Comparison of ENCODE assay signal across 25 mouse cellular contexts in genomic region chr13:74282299-74282698, GRCm38 (mm10). TPM values are rescaled to one million over a fixed set of nuclear protein-coding genes. Genes with fewer than 3 reads are reported as not detected.
A peak's percentile ranks its signal among the peaks of the same experiment; 100 is the strongest.
DNase-seq lines count a peak whose midpoint lies in the region; ATAC-seq and TF ChIP-seq lines count a peak whose summit lies in the region.
"Had no signal": no experiment of that assay in that cellular context is flagged by ENCODE, and none has a peak within 500 bp of the region (broad histone marks: within the 10 kb centered on the region; RNA-seq: fewer than 3 reads in every experiment).

No protein-coding gene starts in this region.

- no peaks in the 10 kb centered on the region for H3K36me3 ChIP-seq in kidney, postnatal 0 days (ENCODE audit: insufficient read depth, low read length)
- H3K36me3 ChIP-seq in intestine, embryonic 15.5 days = no peaks in the 10 kb centered on the region
- H3K36me3 ChIP-seq: embryonic facial prominence, embryonic 12.5 days; embryonic facial prominence, embryonic 15.5 days; forebrain, embryonic 12.5 days; forebrain, embryonic 15.5 days; hindbrain, embryonic 10.5 days; hindbrain, embryonic 13.5 days had no signal

- H3K9me3 ChIP-seq in kidney, postnatal 0 days (replicated peaks; ENCODE audit: low read length) = no peaks in the 10 kb centered on the region
- H3K9me3 ChIP-seq in intestine, embryonic 15.5 days = no peaks in the 10 kb centered on the region
- H3K9me3 ChIP-seq: embryonic facial prominence, embryonic 12.5 days; embryonic facial prominence, embryonic 15.5 days; forebrain, embryonic 12.5 days; forebrain, embryonic 15.5 days; hindbrain, embryonic 10.5 days; hindbrain, embryonic 13.5 days had no signal

- peak; percentile 10 for DNase-seq in kidney, postnatal 0 days (ENCODE audit: low spot score)
- DNase-seq in kidney, adult 8-10 months = no peak
- peak; percentile 69 for DNase-seq in yolk sac, embryonic 10.5 days (ENCODE audit: low spot score)
- no peak for DNase-seq in lung, postnatal 25 days (ENCODE audit: low spot score)
- DNase-seq: adrenal gland, adult 2 months; adrenal gland, postnatal 14 days; cerebellum, adult 11 months; cerebellum, adult 2 months; cerebellum, adult 9-11 months; cerebellum, postnatal 25 days; gastrocnemius, postnatal 25 days; heart, adult 2 months; heart, postnatal 36 days had no signal

- no peaks in the 10 kb centered on the region for H3K27me3 ChIP-seq in kidney, postnatal 0 days (ENCODE audit: insufficient read depth, low read length)
- no peaks in the 10 kb centered on the region for H3K27me3 ChIP-seq in intestine, embryonic 15.5 days (replicated peaks)
- H3K27me3 ChIP-seq: embryonic facial prominence, embryonic 12.5 days; forebrain, embryonic 15.5 days; hindbrain, embryonic 13.5 days had no signal

- no peak for ATAC-seq in kidney, postnatal 0 days (replicated peaks; ENCODE audit: low FRiP score, low read depth)
- peak; percentile 84 for ATAC-seq in intestine, embryonic 15.5 days
- ATAC-seq: CD4-positive, CD25-positive, alpha-beta regulatory T cell, adult 4 months; forebrain, embryonic 15.5 days; hindbrain, embryonic 16.5 days had no signal

- H3K4me3 ChIP-seq in kidney, postnatal 0 days (replicated peaks; ENCODE audit: low read depth, low read length) = no peak overlapping the region
- no peak overlapping the region for H3K4me3 ChIP-seq in embryonic fibroblast, embryonic 13.5 days (ENCODE audit: insufficient read depth, low read length)
- no peak overlapping the region for H3K4me3 ChIP-seq in intestine, embryonic 15.5 days (replicated peaks)
- H3K4me3 ChIP-seq: embryonic facial prominence, embryonic 12.5 days; embryonic facial prominence, embryonic 15.5 days; erythroblast, embryonic 14.5 days; forebrain, embryonic 12.5 days; forebrain, embryonic 15.5 days; heart, adult 2 months; hindbrain, embryonic 10.5 days; hindbrain, embryonic 13.5 days had no signal

- no peak overlapping the region for H3K27ac ChIP-seq in kidney, postnatal 0 days
- peak overlapping the region; percentile 61; the same call in 1 of the 2 replicates for H3K27ac ChIP-seq in embryonic fibroblast, embryonic 13.5 days (ENCODE audit: insufficient read depth, low read length)
- no peak overlapping the region for H3K27ac ChIP-seq in intestine, embryonic 15.5 days
- H3K27ac ChIP-seq: embryonic facial prominence, embryonic 12.5 days; embryonic facial prominence, embryonic 15.5 days; forebrain, embryonic 12.5 days; forebrain, embryonic 15.5 days; heart, adult 2 months; hindbrain, embryonic 10.5 days; hindbrain, embryonic 13.5 days had no signal

- H3K9ac ChIP-seq in kidney, postnatal 0 days (ENCODE audit: low read depth, low read length) = no peak overlapping the region
- H3K9ac ChIP-seq in intestine, embryonic 15.5 days = no peak overlapping the region
- H3K9ac ChIP-seq: embryonic facial prominence, embryonic 12.5 days; embryonic facial prominence, embryonic 15.5 days; forebrain, embryonic 12.5 days; forebrain, embryonic 15.5 days; hindbrain, embryonic 13.5 days had no signal

- no peak for TF ChIP-seq CTCF in kidney, postnatal 0 days (IDR thresholded peaks at IDR 0.05; ENCODE audit: low read depth)
- no peak for TF ChIP-seq CTCF in embryonic fibroblast, embryonic 13.5 days (IDR thresholded peaks at IDR 0.05; ENCODE audit: borderline replicate concordance, insufficient read depth, low read length)

- no peaks in the 10 kb centered on the region for H3K4me1 ChIP-seq in kidney, postnatal 0 days (replicated peaks; ENCODE audit: insufficient read depth, low read length)
- no peaks in the 10 kb centered on the region for H3K4me1 ChIP-seq in embryonic fibroblast, embryonic 13.5 days (ENCODE audit: control insufficient read depth, insufficient read depth, low read length)
- no peaks in the 10 kb centered on the region for H3K4me1 ChIP-seq in intestine, embryonic 15.5 days (replicated peaks)
- H3K4me1 ChIP-seq: embryonic facial prominence, embryonic 12.5 days; embryonic facial prominence, embryonic 15.5 days; forebrain, embryonic 12.5 days; forebrain, embryonic 15.5 days; hindbrain, embryonic 10.5 days; hindbrain, embryonic 13.5 days had no signal

- 63% methylated on average over 1 of the region's 2 CpGs for WGBS in kidney, postnatal 0 days
- WGBS in intestine, embryonic 15.5 days = 51% methylated on average over 2 of the region's 2 CpGs

- no peak overlapping the region for H3K4me2 ChIP-seq in kidney, postnatal 0 days (ENCODE audit: low read length)
- H3K4me2 ChIP-seq in intestine, embryonic 15.5 days (replicated peaks) = no peak overlapping the region
- H3K4me2 ChIP-seq: embryonic facial prominence, embryonic 12.5 days; embryonic facial prominence, embryonic 15.5 days; forebrain, embryonic 12.5 days; forebrain, embryonic 15.5 days; heart, embryonic 11.5 days; hindbrain, embryonic 13.5 days had no signal

- no peak for TF ChIP-seq POLR2A in embryonic fibroblast, embryonic 13.5 days (IDR thresholded peaks at IDR 0.05; ENCODE audit: low read depth, low read length)

RNA-seq across cellular contexts. Expression of gene Ahrr, which starts 9.8 kb away (rescaled TPM):
- polyA plus RNA-seq in kidney, postnatal 0 days (2015; fragmentation: Nextera tagmentation; extraction: Ambion mirVana) = 0.45 and 0.46 TPM in 2 replicates
- polyA plus RNA-seq in embryonic fibroblast, embryonic 13.5 days (2011; ENCODE audit: insufficient read length, low read depth, missing spikeins) = 15.7 and 18.5 TPM in 2 replicates
- polyA plus RNA-seq in intestine, embryonic 15.5 days (2015; fragmentation: Nextera tagmentation; extraction: Ambion mirVana) = 0.25 and 0.28 TPM in 2 replicates

RNA-seq across cellular contexts. Expression of gene Pdcd6, which starts 35.1 kb away (rescaled TPM):
- 183 and 186 TPM in 2 replicates for polyA plus RNA-seq in kidney, postnatal 0 days (2015; fragmentation: Nextera tagmentation; extraction: Ambion mirVana)
- 121 and 123 TPM in 2 replicates for polyA plus RNA-seq in embryonic fibroblast, embryonic 13.5 days (2011; ENCODE audit: insufficient read length, low read depth, missing spikeins)
- 170 and 182 TPM in 2 replicates for polyA plus RNA-seq in intestine, embryonic 15.5 days (2015; fragmentation: Nextera tagmentation; extraction: Ambion mirVana)

Comparison
In these comparisons a context has a peak if more than half of its experiments do, and no peak if none do; other contexts are left out.
1. DNase-seq: peak in kidney, postnatal 0 days (single experiment) and yolk sac, embryonic 10.5 days (single experiment); none in kidney, adult 8-10 months (0 of 2) and lung, postnatal 25 days (single experiment).
2. RNA of gene Ahrr, which starts 9.8 kb away (polyA plus RNA-seq): 15.7 to 18.5 TPM in embryonic fibroblast, embryonic 13.5 days; 0.45 to 0.46 TPM in kidney, postnatal 0 days and 0.25 to 0.28 TPM in intestine, embryonic 15.5 days; every median in the first group is over 10 times any median in the second.